Mouse (Mus musculus) midbrain, embryonic 13.5 days (tissue): ENCODE results near the gene Klri2. TPM values are rescaled to one million over a fixed set of nuclear protein-coding genes. Genes with fewer than 3 reads are reported as not detected.

Experiments used
- ATAC-seq: fragments of 200-750 bp; cut with Nextera tagmentation; 2 replicates; pipeline ENCODE4 v1.8.0; 2017; ENCODE audit warnings: mild to moderate bottlenecking, moderate TSS enrichment, moderate library complexity
- H3K27ac ChIP-seq: fragments of 300-500 bp; sonication (generic); 2 replicates; pipeline ENCODE4 v1.5.1; 2015; ENCODE audit warnings: inconsistent platforms, mild to moderate bottlenecking, moderate library complexity
- H3K27me3 ChIP-seq: fragments of 300-500 bp; sonication (generic); 2 replicates; pipeline ENCODE4 v1.6.1; 2015; ENCODE audit warnings: mild to moderate bottlenecking, inconsistent platforms
- H3K36me3 ChIP-seq: fragments of 300-500 bp; sonication (generic); 2 replicates; pipeline ENCODE4 v1.6.1; 2015; ENCODE audit warnings: mild to moderate bottlenecking, inconsistent platforms
- H3K4me1 ChIP-seq: fragments of 300-500 bp; sonication (generic); replicated peaks from 2 replicates; pipeline ENCODE4 v1.6.1; 2015; ENCODE audit warnings: inconsistent platforms
- H3K4me2 ChIP-seq: fragments of 300-500 bp; sonication (generic); replicated peaks from 2 replicates; pipeline ENCODE4 v1.6.1; 2015; ENCODE audit warnings: moderate library complexity, mild to moderate bottlenecking, inconsistent platforms
- H3K4me3 ChIP-seq: fragments of 300-500 bp; sonication (generic); replicated peaks from 2 replicates; pipeline ENCODE4 v1.5.1; 2015; ENCODE audit warnings: mild to moderate bottlenecking, inconsistent platforms
- H3K9ac ChIP-seq: fragments of 300-500 bp; sonication (generic); replicated peaks from 2 replicates; pipeline ENCODE4 v1.6.1; 2015; ENCODE audit warnings: mild to moderate bottlenecking, inconsistent platforms
- H3K9me3 ChIP-seq: fragments of 300-500 bp; sonication (generic); 2 replicates; pipeline ENCODE4 v1.6.1; 2016; ENCODE audit warnings: mild to moderate bottlenecking, inconsistent platforms
- WGBS: fragments of 180-500 bp; shearing (Covaris S2); methylation state at CpG from one replicate; pipeline ENCODE4 v1.1.7; 2015; 5-methylcytosine and 5-hydroxymethylcytosine counted together
- microRNA-seq: library from miRNA; unstranded; fragments of <30 nt; microRNA quantifications from one replicate; pipeline ENCODE4, GENCODE M21; 2016
- polyA plus RNA-seq: library from polyadenylated mRNA; unstranded; fragments of >200 nt; fragmentation: Nextera tagmentation; extraction: Ambion mirVana; gene quantifications from 2 replicates; pipeline ENCODE4 v1.2.1, GENCODE M21; 2015

Klri2 gene
- polyA plus RNA-seq, 1 experiment from 2014 or later: not detected

- no peak for ATAC-seq
- Histone ChIP-seq H3K27ac (no peak overlapping the region), H3K4me2 (no peak overlapping the region), H3K9ac (no peak overlapping the region), H3K9me3 (0 out of 2 replicates have a peak, but pooled peaks cover 2% of the 10 kb centered on the region), H3K4me1 (no peaks in the 10 kb centered on the region), H3K4me3 (no peak overlapping the region), H3K27me3 (no peaks in the 10 kb centered on the region), H3K36me3 (no peaks in the 10 kb centered on the region)
- WGBS: 59% methylated on average over 1 of the region's 1 CpGs
Measured at GRCm38 (mm10) chr6:129680379-129680778, 59.9 kb downstream of the Klri2 start.

Small RNA genes lying within 50 kb of the gene (microRNA-seq; reads per million reads assigned to microRNA genes)
- not detected for gene Mir680-1

Other genes starting within 250 kb of the Klri2 start
- gene Olr1, start 233.3 kb downstream of the Klri2 start, polyA plus RNA-seq: not detected in 2 replicates
- not detected in 2 replicates for gene Tmem52b, start 227.9 kb downstream of the Klri2 start, polyA plus RNA-seq
- gene Gabarapl1, start 207.3 kb downstream of the Klri2 start, polyA plus RNA-seq: 159 and 164 TPM in 2 replicates
- not detected in 2 replicates for gene Klre1, start 162.6 kb downstream of the Klri2 start, polyA plus RNA-seq
- gene Klrd1, start 148.7 kb downstream of the Klri2 start, polyA plus RNA-seq: not detected in 2 replicates
- gene Klrk1, start 116.6 kb downstream of the Klri2 start, polyA plus RNA-seq: 0.22 and 0.38 TPM in 2 replicates
- not detected in 2 replicates for gene Klrc3, start 97.1 kb downstream of the Klri2 start, polyA plus RNA-seq
- gene Klrc2, start 79.8 kb downstream of the Klri2 start, polyA plus RNA-seq: not detected in 2 replicates
- gene Klrc1, start 61.5 kb downstream of the Klri2 start, polyA plus RNA-seq: not detected in 2 replicates
- gene Klri1, start 23.4 kb downstream of the Klri2 start, polyA plus RNA-seq: not detected in 2 replicates
- gene Gm156, start 43.8 kb upstream of the Klri2 start, polyA plus RNA-seq: not detected in 2 replicates
- not detected in 2 replicates for gene Gm17631, start 122.2 kb upstream of the Klri2 start, polyA plus RNA-seq
- not detected in 2 replicates for gene Klra17, start 136.2 kb upstream of the Klri2 start, polyA plus RNA-seq
- gene Klra5, start 177.2 kb upstream of the Klri2 start, polyA plus RNA-seq: not detected in 2 replicates